Mouse (Mus musculus): ENCODE measurements around the gene Gm49359. TPM values are rescaled to one million over a fixed set of nuclear protein-coding genes. Genes with fewer than 3 reads are reported as not detected.
"Not testable (repeated sequence)": the region's sequence is repeated elsewhere in the genome, so short reads cannot be mapped to it uniquely, and the experiment has no call there.

Gene Gm49359
- 2.8 and 3.1 TPM in 2 replicates for polyA plus RNA-seq (2015; fragmentation: Nextera tagmentation; extraction: Ambion mirVana)

DNA sequence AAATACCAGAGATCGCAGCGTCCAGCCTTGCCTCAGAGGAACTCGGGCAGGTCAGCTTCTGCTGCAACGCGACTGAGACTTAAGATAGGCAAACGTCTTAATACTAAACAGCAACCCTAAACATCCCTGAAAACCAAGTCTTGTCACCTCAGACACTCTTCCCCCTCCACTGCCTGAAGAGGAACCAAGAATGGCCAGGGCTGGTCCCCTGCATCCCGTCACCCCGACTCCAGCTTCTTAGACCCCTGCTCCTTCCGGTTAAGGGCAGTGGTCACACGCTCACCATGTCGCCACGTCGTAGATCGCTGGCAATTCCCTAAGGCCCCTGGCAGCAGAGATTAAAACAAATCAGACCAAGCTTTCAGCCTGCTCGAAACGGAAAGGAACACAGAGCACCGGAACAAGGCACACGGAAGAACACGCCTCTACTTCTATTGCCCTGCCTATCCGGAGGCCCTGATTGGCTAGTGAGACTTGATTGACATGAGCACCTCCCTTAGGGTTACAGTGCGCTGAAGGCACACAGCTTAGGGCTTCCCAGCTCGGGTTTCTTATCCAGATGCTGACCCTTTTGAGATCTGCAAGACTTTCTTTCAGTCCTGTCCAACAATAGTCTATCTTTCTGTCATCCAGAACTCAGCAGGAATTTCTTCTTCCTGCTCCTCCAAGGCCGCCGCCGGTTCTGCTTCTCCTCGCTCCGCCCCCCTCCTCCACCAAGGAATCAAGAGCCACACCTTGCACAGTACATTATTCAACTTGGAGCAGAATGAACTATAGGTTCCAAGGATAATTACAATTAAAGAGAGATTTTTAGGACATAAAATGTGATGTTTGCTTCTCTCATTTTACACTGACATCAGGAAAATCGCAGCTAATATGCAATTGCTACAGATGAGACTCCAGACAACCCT is at the start of gene Gm49359:
Gm49359 (minus strand) TSS at position 409 of the 911 bp plus-strand sequence.
- H3K4me1 ChIP-seq (replicated peaks); H3K36me3 ChIP-seq; H3K27me3 ChIP-seq; H3K27ac ChIP-seq; H3K9me3 ChIP-seq (replicated peaks): not testable (repeated sequence)
- peak within 1 kb of the TSS; percentile 44 for H3K4me2 ChIP-seq
- 1% methylated on average over 28 of the region's 28 CpGs for WGBS (ENCODE audit: insufficient replicate concordance)
- DNase-seq (peak; percentile 79), ATAC-seq (ENCODE audit: low read depth) (peak; percentile 100)
- H3K9ac ChIP-seq, result peak within 1 kb of the TSS; percentile 73
- H3K4me3 ChIP-seq (replicated peaks), result peak within 1 kb of the TSS; percentile 73

GRCm38 (mm10) chr13:62510641-62511420 is 44.2 kb upstream of the Gm49359 start:
- not testable (repeated sequence) for ATAC-seq (ENCODE audit: low read depth)

DNA sequence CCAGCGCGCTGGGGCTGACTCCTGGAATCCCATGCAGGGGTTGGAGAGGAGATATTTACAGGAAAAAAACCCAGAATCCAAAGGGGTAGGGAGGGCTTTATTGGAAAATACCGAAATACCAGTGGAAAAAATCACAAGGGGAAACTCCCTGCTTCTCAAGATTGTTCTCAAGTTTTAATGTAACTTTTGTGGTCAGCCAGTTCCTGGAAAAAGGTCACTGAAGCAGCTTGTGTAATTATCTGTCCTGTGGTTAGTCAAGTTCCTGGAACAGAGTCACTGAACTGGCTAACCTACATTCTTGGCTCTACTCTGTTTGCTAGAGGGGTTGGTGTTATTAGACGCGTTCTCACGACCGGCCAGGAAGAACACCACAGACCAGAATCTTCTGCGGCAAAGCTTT is 6.0 kb upstream of the Gm49359 start:
- WGBS (ENCODE audit: insufficient replicate concordance), result 82% methylated on average over 8 of the region's 8 CpGs
- not testable (repeated sequence) for ATAC-seq (ENCODE audit: low read depth); H3K36me3 ChIP-seq; H3K4me2 ChIP-seq; DNase-seq; H3K4me1 ChIP-seq (replicated peaks); H3K4me3 ChIP-seq (replicated peaks); H3K9me3 ChIP-seq (replicated peaks); H3K27ac ChIP-seq; H3K27me3 ChIP-seq; H3K9ac ChIP-seq

More at GRCm38 (mm10) chr13:62510641-62511420, 44.2 kb upstream of the Gm49359 start:
- H3K4me2 ChIP-seq; H3K9ac ChIP-seq; H3K9me3 ChIP-seq (replicated peaks); H3K4me3 ChIP-seq (replicated peaks); H3K27ac ChIP-seq; H3K27me3 ChIP-seq; DNase-seq; H3K4me1 ChIP-seq (replicated peaks); H3K36me3 ChIP-seq: not testable (repeated sequence)
- WGBS (ENCODE audit: insufficient replicate concordance), result 52% methylated on average over 1 of the region's 1 CpGs

- not testable (repeated sequence) for H3K27ac ChIP-seq; H3K27me3 ChIP-seq; H3K4me3 ChIP-seq (replicated peaks); H3K9me3 ChIP-seq (replicated peaks); H3K4me1 ChIP-seq (replicated peaks); H3K4me2 ChIP-seq; ATAC-seq (ENCODE audit: low read depth); H3K9ac ChIP-seq; H3K36me3 ChIP-seq
- DNase-seq, result peak; percentile 2
Observed at GRCm38 (mm10) chr13:62469947-62470346, 3.3 kb upstream of the Gm49359 start.

Small RNA genes within 50 kb of the gene (microRNA-seq; reads per million reads assigned to microRNA genes)
- 2.1 reads per million for gene Gm22256

Other genes with a start within 250 kb of the Gm49359 start
- 4.1 and 4.6 TPM in 2 replicates for gene Gm3604, start 83.7 kb downstream of the Gm49359 start, polyA plus RNA-seq (2015; fragmentation: Nextera tagmentation; extraction: Ambion mirVana)
- gene Zfp935, start 91.7 kb upstream of the Gm49359 start, polyA plus RNA-seq (2015; fragmentation: Nextera tagmentation; extraction: Ambion mirVana), result not detected in 2 replicates
- gene Zfp934, start 104.4 kb upstream of the Gm49359 start, polyA plus RNA-seq (2015; fragmentation: Nextera tagmentation; extraction: Ambion mirVana), result 6.1 and 7.0 TPM in 2 replicates
- gene 6720489N17Rik, start 157.3 kb upstream of the Gm49359 start, polyA plus RNA-seq (2015; fragmentation: Nextera tagmentation; extraction: Ambion mirVana), result 3.0 and 3.1 TPM in 2 replicates